Mouse (Mus musculus) CH12F3 (cell line): ENCODE results near the gene Morn1.
"Not testable (repeated sequence)": the region's sequence is repeated elsewhere in the genome, so short reads cannot be mapped to it uniquely, and the experiment has no call there.

Experiments used
- in situ Hi-C: fragments of 300-500 bp; cut with MboI; formaldehyde crosslinking; loops from 2 replicates; pipeline ENCODE4 v1.14.3; 2020; ENCODE audit warnings: low sequenced_read_pairs

The Morn1 gene

GRCm38 (mm10) chr4:155075813-155076212 is 10.6 kb upstream of the Morn1 start:
- in situ Hi-C loops: no loop called here

GRCm38 (mm10) chr4:155076677-155077076 is 9.7 kb upstream of the Morn1 start:
- in situ Hi-C loops: no loop called here

- in situ Hi-C loops: not testable (repeated sequence)
Measured at GRCm38 (mm10) chr4:155078808-155079207, 7.6 kb upstream of the Morn1 start.

- in situ Hi-C loops: no loop called here
Measured at GRCm38 (mm10) chr4:155079666-155080065, 6.7 kb upstream of the Morn1 start.

GRCm38 (mm10) chr4:155083553-155083952 is 2.8 kb upstream of the Morn1 start:
- in situ Hi-C loops: no loop called here

GRCm38 (mm10) chr4:155084351-155084750 is 2.0 kb upstream of the Morn1 start:
- in situ Hi-C loops: no loop called here

GRCm38 (mm10) chr4:155085206-155086107 is 920 bp upstream of the Morn1 start:
- in situ Hi-C loops: no loop called here

GRCm38 (mm10) chr4:155089241-155089640 is 2.9 kb downstream of the Morn1 start:
- in situ Hi-C loops: no loop called here

- in situ Hi-C loops: loop anchor here (5.0 kb wide), 1 partner anchor 157 kb away; the partner anchor contains the start of gene Faap20
Measured at GRCm38 (mm10) chr4:155090147-155090546, 3.8 kb downstream of the Morn1 start.

- in situ Hi-C loops: loop anchor here (5.0 kb wide), 1 partner anchor 156 kb away; the partner anchor contains the start of gene Faap20
Measured at GRCm38 (mm10) chr4:155090688-155091449, 4.5 kb downstream of the Morn1 start.

- in situ Hi-C loops: loop anchor here (5.0 kb wide), 1 partner anchor 154 kb away; the partner anchor contains the start of gene Faap20
Measured at GRCm38 (mm10) chr4:155092718-155093430, 6.5 kb downstream of the Morn1 start.

- in situ Hi-C loops: loop anchor here (5.0 kb wide), 1 partner anchor 154 kb away; the partner anchor contains the start of gene Faap20
Measured at GRCm38 (mm10) chr4:155093431-155094149, 7.2 kb downstream of the Morn1 start.

GRCm38 (mm10) chr4:155094565-155094964 is 8.2 kb downstream of the Morn1 start:
- in situ Hi-C loops: loop anchor here (5.0 kb wide), 1 partner anchor 153 kb away; the partner anchor contains the start of gene Faap20

- in situ Hi-C loops: no loop called here
Measured at GRCm38 (mm10) chr4:155095238-155095900, 9.0 kb downstream of the Morn1 start.

GRCm38 (mm10) chr4:155095967-155096366 is 9.6 kb downstream of the Morn1 start:
- in situ Hi-C loops: no loop called here

GRCm38 (mm10) chr4:155097452-155097851 is 11.1 kb downstream of the Morn1 start:
- in situ Hi-C loops: no loop called here

GRCm38 (mm10) chr4:155098572-155098971 is 12.2 kb downstream of the Morn1 start:
- in situ Hi-C loops: no loop called here

- in situ Hi-C loops: no loop called here
Measured at GRCm38 (mm10) chr4:155107886-155108285, 21.5 kb downstream of the Morn1 start.

GRCm38 (mm10) chr4:155109471-155109870 is 23.1 kb downstream of the Morn1 start:
- in situ Hi-C loops: no loop called here
